Mouse (Mus musculus) urinary bladder, postnatal 0 days (tissue): Measurements from ENCODE around the gene Nme7. TPM values are rescaled to one million over a fixed set of nuclear protein-coding genes. Genes with fewer than 3 reads are reported as not detected.

Experiments
- polyA plus RNA-seq: library from polyadenylated mRNA; unstranded; fragments of >200 nt; fragmentation: Nextera tagmentation; extraction: Ambion mirVana; gene quantifications from 2 replicates; pipeline ENCODE4 v1.2.1, GENCODE M21; 2015

The Nme7 gene
- polyA plus RNA-seq, result 12.2 and 12.6 TPM in 2 replicates

GRCm38 (mm10) chr1:164303821-164304220 lies at the start of gene Nme7:
TSS of gene Nme7 (plus strand) at chr1:164304121.

DNA sequence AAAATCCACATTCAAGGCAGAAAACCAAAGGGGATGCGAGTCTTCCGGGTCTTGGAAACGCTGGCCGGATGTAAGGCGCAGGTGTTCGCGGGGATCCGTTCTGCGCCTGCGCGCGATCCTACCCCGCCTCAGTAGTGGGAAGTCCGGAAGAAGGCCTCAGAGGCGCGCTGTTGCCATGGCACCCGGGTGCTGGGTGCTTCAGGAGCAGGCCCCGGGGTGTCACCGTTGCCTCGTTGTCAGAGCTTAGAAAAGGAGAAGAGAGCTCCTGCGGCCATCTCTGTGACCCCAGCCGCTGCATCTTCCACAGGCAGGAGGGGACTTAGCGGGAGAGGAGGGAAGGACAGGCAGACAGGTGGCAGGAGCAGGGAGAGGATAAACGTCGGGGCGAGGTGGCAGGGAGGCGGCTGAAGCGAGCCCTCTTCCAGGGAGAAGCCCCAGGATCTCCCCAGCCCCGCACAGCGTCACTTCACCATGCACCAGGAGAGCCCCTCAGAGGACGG lies 28.4 kb upstream of the Nme7 start, which contains the start of gene Ccdc181:
Gene Ccdc181, plus strand, starts transcription at position 131 of the 500 bp plus-strand sequence.

DNA sequence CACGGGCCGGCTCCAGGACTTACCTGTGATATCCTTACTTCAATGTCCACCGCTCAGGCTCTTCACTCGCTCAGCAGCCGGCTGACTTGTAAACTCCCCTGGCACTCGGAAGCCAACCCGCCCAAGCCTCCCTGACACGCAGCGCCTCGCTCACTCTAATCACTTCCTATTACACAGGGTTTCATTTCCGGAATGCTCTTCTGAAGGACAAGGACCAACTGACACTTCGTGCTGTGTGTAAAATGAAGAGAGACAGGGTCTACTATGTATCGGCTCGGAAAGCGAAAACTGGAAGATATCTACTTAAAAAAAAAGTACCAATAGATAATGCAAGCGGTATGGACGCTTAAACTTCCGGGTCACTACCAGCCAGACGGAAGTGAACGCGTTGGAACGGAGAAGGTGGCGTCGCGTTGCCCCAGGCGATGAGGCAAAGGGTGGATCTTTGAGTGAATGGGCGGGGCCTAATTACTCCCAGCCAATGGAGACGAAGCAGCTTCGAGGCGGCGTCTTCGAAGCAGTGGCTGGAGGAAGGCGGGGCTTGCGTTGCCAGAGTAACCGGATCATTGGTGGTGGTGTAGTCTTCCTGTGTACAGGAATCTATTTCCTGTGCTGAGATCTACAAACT lies 3.3 kb downstream of the Nme7 start, which contains the start of gene Blzf1:
Gene Blzf1, minus strand, starts transcription at position 366 of the 628 bp plus-strand sequence.

DNA sequence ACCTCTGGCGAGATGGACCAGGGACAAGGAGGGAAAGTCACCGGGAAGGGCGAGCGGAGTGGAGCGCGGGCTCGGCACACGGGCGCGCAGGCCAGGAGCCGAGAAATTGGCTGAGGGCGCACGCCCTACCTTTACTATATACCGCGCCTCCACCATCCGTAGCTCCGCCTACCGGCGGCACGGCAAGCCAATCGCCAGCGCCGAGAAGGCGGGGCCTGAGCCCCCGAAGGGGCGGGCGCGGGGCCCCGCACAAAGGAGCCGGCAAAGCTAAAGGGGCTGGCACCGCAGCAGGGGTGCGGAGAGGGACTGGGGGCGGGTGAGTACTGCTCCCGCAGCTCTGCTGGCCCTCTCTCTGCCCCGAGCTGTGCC lies 154.3 kb downstream of the Nme7 start, which contains the start of gene Atp1b1:
Gene Atp1b1, minus strand, starts transcription at position 111 of the 369 bp plus-strand sequence.

Other genes with a start within 250 kb of the Nme7 start
- gene Sell, start 242.1 kb upstream of the Nme7 start, polyA plus RNA-seq, result 0.42 and 1.2 TPM in 2 replicates
- gene Selp, start 188.9 kb upstream of the Nme7 start, polyA plus RNA-seq, result 0.58 and 2.2 TPM in 2 replicates
- gene F5, start 152.3 kb upstream of the Nme7 start, polyA plus RNA-seq, result 0.14 and 0.28 TPM in 2 replicates
- gene Slc19a2, start 55.1 kb upstream of the Nme7 start, polyA plus RNA-seq, result 5.1 and 6.1 TPM in 2 replicates
- gene Ccdc181, start 28.5 kb upstream of the Nme7 start, polyA plus RNA-seq, result 5.9 and 6.2 TPM in 2 replicates
- 30.3 and 34.0 TPM in 2 replicates for gene Blzf1, start 3.4 kb downstream of the Nme7 start, polyA plus RNA-seq
- gene Atp1b1, start 154.2 kb downstream of the Nme7 start, polyA plus RNA-seq, result 44.3 and 52.8 TPM in 2 replicates